Mouse (Mus musculus) forebrain, embryonic 13.5 days (tissue): ENCODE data around the gene Fam198b. TPM values are rescaled to one million over a fixed set of nuclear protein-coding genes. Genes with fewer than 3 reads are reported as not detected.

Experiments
- ATAC-seq: fragments of 200-750 bp; cut with Nextera tagmentation; 2 replicates; pipeline ENCODE4 v1.8.0; 2017
- H3K27ac ChIP-seq: fragments of 300-500 bp; sonication (generic); 2 replicates; pipeline ENCODE4 v1.5.1; 2015; ENCODE audit warnings: inconsistent platforms, mild to moderate bottlenecking, moderate library complexity
- H3K27me3 ChIP-seq: fragments of 300-500 bp; sonication (generic); 2 replicates; pipeline ENCODE4 v1.6.1; 2015; ENCODE audit warnings: mild to moderate bottlenecking, inconsistent platforms
- H3K36me3 ChIP-seq: fragments of 300-500 bp; sonication (generic); 2 replicates; pipeline ENCODE4 v1.6.1; 2015; ENCODE audit warnings: mild to moderate bottlenecking, inconsistent platforms; ENCODE audit not compliant: poor library complexity, severe bottlenecking
- H3K4me1 ChIP-seq: fragments of 300-500 bp; sonication (generic); 2 replicates; pipeline ENCODE4 v1.6.1; 2015; ENCODE audit warnings: inconsistent platforms
- H3K4me2 ChIP-seq: fragments of 300-500 bp; sonication (generic); 2 replicates; pipeline ENCODE4 v1.6.1; 2015; ENCODE audit warnings: inconsistent platforms, mild to moderate bottlenecking, moderate library complexity
- H3K4me3 ChIP-seq: fragments of 300-500 bp; sonication (generic); 2 replicates; pipeline ENCODE4 v1.5.1; 2015; ENCODE audit warnings: mild to moderate bottlenecking, inconsistent platforms
- H3K9ac ChIP-seq: fragments of 300-500 bp; sonication (generic); 2 replicates; pipeline ENCODE4 v1.6.1; 2015; ENCODE audit warnings: mild to moderate bottlenecking, inconsistent platforms
- H3K9me3 ChIP-seq: fragments of 300-500 bp; sonication (generic); replicated peaks from 2 replicates; pipeline ENCODE4 v1.6.1; 2016; ENCODE audit warnings: inconsistent platforms
- WGBS: fragments of 180-500 bp; shearing (Covaris S2); methylation state at CpG from one replicate; pipeline ENCODE4 v1.1.7; 2015; 5-methylcytosine and 5-hydroxymethylcytosine counted together
- polyA plus RNA-seq: library from polyadenylated mRNA; unstranded; fragments of >200 nt; fragmentation: Nextera tagmentation; extraction: Ambion mirVana; gene quantifications from 2 replicates; pipeline ENCODE4 v1.2.1, GENCODE M21; 2015

Fam198b gene
- polyA plus RNA-seq, 1 experiment from 2014 or later: 0.79 TPM

- no peaks in the 10 kb centered on the region for H3K27me3 ChIP-seq
- H3K4me2 ChIP-seq: no peak overlapping the region
- H3K4me1 ChIP-seq: peaks cover 14% of the 10 kb centered on the region; the same call in 1 of the 2 replicates
- H3K9ac ChIP-seq: no peak overlapping the region
- 0 out of 2 replicates have a peak, but pooled peaks have one; percentile 68 for ATAC-seq
- H3K9me3 ChIP-seq: no peaks in the 10 kb centered on the region
- H3K4me3 ChIP-seq: no peak overlapping the region
- no peak overlapping the region for H3K27ac ChIP-seq
- no peaks in the 10 kb centered on the region for H3K36me3 ChIP-seq
Observed at GRCm38 (mm10) chr3:79905397-79905796, 21.1 kb downstream of the Fam198b start.

GRCm38 (mm10) chr3:79906250-79907045 lies 22.1 kb downstream of the Fam198b start:
- no peaks in the 10 kb centered on the region for H3K27me3 ChIP-seq
- WGBS: 89% methylated on average over 5 of the region's 5 CpGs
- H3K27ac ChIP-seq: no peak overlapping the region
- ATAC-seq: no peak
- no peaks in the 10 kb centered on the region for H3K9me3 ChIP-seq
- H3K4me3 ChIP-seq: no peak overlapping the region
- no peaks in the 10 kb centered on the region for H3K36me3 ChIP-seq
- H3K4me2 ChIP-seq: no peak overlapping the region
- peaks cover 14% of the 10 kb centered on the region; the same call in 1 of the 2 replicates for H3K4me1 ChIP-seq
- H3K9ac ChIP-seq: no peak overlapping the region

DNA sequence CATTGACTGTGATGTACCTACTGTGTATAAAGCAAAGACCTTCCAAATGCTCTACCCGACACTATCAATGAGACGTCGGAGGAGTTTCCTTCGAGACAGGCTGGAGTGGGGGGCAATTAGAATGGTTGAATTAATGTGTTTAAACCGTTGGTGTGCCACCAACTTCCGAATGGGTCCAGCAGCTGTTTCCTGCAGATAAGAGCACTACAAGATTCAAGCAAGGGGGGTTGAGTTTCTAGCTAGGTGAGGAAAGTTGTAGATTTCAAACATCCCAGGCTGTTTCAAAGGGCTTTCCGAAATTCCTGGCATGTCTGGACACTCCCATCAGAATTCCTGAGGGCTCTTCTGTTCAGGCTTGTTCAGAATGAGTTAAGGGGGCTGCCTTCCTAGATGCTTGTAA lies 22.9 kb downstream of the Fam198b start:
- Histone ChIP-seq H3K9ac (no peak overlapping the region), H3K4me2 (no peak overlapping the region), H3K27ac (no peak overlapping the region), H3K4me1 (peaks cover 14% of the 10 kb centered on the region; the same call in 1 of the 2 replicates), H3K9me3 (no peaks in the 10 kb centered on the region), H3K36me3 (no peaks in the 10 kb centered on the region), H3K27me3 (no peaks in the 10 kb centered on the region), H3K4me3 (no peak overlapping the region)
- no peak for ATAC-seq
- 82% methylated on average over 7 of the region's 7 CpGs for WGBS

DNA sequence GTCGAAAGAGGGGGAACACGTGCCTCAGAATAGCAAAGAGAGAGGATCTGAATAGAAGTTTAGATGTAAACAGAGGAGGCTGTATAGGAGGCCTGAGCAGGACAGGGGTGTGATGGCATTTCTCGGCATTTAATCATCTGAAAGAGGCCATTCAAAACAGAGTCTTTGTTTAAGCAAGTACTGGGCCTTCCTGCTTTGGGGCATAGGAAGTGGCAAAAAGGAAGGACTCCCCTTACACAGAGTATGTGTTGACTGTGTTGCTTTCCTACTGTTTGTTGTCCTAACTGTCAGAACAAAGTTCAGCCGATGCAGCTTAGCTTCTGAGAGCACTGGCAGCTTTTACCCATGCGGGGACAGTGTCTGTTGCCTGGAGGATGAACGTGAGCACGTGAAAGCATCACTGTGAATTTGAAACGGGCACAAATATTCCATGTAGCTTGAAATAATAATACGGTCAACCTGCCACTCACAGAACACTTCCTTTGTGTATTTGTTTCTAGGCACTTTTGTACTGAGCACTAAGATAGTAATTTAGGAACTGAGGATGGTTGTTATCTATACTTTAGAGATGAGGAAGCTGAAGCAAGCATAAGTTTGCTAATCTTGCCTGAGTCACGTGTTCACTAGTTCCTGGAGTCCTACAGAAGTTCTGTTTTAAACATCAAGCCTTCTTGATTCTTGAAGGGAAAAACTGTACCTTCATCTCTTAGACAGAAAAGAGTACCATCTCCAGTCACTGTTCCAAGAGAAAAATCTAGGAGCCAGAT lies 26.2 kb downstream of the Fam198b start:
- WGBS: 51% methylated on average over 10 of the region's 10 CpGs
- Histone ChIP-seq H3K27me3 (no peaks in the 10 kb centered on the region), H3K36me3 (no peaks in the 10 kb centered on the region), H3K27ac (no peak overlapping the region), H3K4me1 (no peaks in the 10 kb centered on the region), H3K9me3 (no peaks in the 10 kb centered on the region), H3K4me3 (no peak overlapping the region), H3K9ac (no peak overlapping the region), H3K4me2 (no peak overlapping the region)
- ATAC-seq: no peak

GRCm38 (mm10) chr3:79911166-79911565 lies 26.8 kb downstream of the Fam198b start:
- no peak for ATAC-seq
- Histone ChIP-seq H3K27me3 (no peaks in the 10 kb centered on the region), H3K36me3 (no peaks in the 10 kb centered on the region), H3K9me3 (no peaks in the 10 kb centered on the region), H3K4me3 (no peak overlapping the region), H3K9ac (no peak overlapping the region), H3K27ac (no peak overlapping the region), H3K4me1 (no peaks in the 10 kb centered on the region), H3K4me2 (no peak overlapping the region)
- 94% methylated on average over 3 of the region's 3 CpGs for WGBS

DNA sequence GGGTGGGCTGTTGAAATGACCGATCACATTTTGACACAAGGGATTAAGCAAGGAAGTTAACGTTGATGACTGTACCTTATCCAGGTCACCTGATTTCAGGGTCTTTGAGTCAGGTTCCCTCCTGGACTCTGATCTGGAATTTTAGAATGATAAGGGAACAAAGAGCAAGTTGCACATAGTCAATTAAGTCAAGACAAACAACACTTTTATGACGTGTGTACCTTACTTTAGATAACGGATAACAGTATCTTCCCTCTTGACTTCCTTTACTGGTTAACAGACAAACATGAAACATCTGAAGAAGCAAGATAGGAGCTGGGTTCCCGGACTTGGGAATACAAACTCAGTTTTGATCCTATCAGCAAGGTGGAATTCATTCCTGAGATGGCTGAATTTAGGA lies 29.7 kb downstream of the Fam198b start:
- Histone ChIP-seq H3K27me3 (no peaks in the 10 kb centered on the region), H3K36me3 (no peaks in the 10 kb centered on the region), H3K9ac (no peak overlapping the region), H3K4me1 (no peaks in the 10 kb centered on the region), H3K9me3 (no peaks in the 10 kb centered on the region), H3K4me3 (no peak overlapping the region), H3K27ac (no peak overlapping the region), H3K4me2 (no peak overlapping the region)
- no peak for ATAC-seq
- 94% methylated on average over 5 of the region's 5 CpGs for WGBS

DNA sequence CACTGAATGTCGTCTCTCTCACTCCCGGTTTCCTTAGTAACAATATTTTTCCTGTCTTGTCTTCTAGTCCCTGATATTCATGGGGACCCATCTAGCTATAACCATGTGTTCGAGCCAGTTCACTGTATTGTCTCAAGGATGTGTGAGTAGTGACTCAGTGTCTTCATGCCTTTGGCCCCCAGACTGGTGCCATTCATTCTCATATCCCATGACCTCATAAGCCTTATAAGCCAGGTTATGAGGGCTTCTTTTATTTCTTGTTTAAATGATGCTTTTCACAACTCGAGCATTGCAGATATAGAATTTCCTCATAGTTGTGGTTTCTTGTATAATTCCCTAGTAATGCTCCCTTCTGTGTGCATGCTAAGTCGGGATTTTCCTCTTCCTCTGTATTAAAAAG lies 31.9 kb downstream of the Fam198b start:
- Histone ChIP-seq H3K36me3 (no peaks in the 10 kb centered on the region), H3K9me3 (no peaks in the 10 kb centered on the region), H3K27ac (no peak overlapping the region), H3K9ac (no peak overlapping the region), H3K4me1 (no peaks in the 10 kb centered on the region), H3K4me2 (no peak overlapping the region), H3K4me3 (no peak overlapping the region), H3K27me3 (no peaks in the 10 kb centered on the region)
- 86% methylated on average over 5 of the region's 5 CpGs for WGBS
- ATAC-seq: no peak

DNA sequence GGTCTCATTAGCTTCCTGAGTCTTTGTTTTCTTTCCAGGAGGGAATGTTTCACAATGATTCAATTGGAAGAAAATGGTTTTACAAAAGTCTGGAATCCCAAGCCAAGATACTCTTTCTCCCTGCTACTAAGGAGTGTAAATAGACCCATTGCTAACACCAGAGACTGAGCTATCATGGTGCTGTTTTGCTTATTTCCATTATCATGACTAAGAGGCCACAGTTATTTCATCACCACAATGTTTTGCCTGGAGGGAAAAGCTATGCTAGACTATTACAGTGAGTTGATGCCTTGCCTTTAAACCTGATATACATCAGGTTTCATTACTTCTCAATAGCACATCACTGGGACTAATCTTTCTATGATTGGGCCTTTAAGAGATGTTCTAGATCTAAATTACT lies 34.4 kb downstream of the Fam198b start:
- no peak overlapping the region for H3K9ac ChIP-seq
- H3K27me3 ChIP-seq: no peaks in the 10 kb centered on the region
- H3K9me3 ChIP-seq: no peaks in the 10 kb centered on the region
- no peak overlapping the region for H3K27ac ChIP-seq
- no peak overlapping the region for H3K4me2 ChIP-seq
- H3K4me3 ChIP-seq: no peak overlapping the region
- ATAC-seq: no peak
- no peaks in the 10 kb centered on the region for H3K4me1 ChIP-seq
- no peaks in the 10 kb centered on the region for H3K36me3 ChIP-seq

- no peaks in the 10 kb centered on the region for H3K36me3 ChIP-seq
- H3K9ac ChIP-seq: no peak overlapping the region
- H3K27ac ChIP-seq: no peak overlapping the region
- H3K4me2 ChIP-seq: no peak overlapping the region
- H3K4me1 ChIP-seq: no peaks in the 10 kb centered on the region
- H3K27me3 ChIP-seq: no peaks in the 10 kb centered on the region
- no peak overlapping the region for H3K4me3 ChIP-seq
- ATAC-seq: 0 out of 2 replicates have a peak, but pooled peaks have one; percentile 21
- WGBS: 66% methylated on average over 5 of the region's 5 CpGs
- no peaks in the 10 kb centered on the region for H3K9me3 ChIP-seq
Observed at GRCm38 (mm10) chr3:79925950-79926697, 41.8 kb downstream of the Fam198b start.

DNA sequence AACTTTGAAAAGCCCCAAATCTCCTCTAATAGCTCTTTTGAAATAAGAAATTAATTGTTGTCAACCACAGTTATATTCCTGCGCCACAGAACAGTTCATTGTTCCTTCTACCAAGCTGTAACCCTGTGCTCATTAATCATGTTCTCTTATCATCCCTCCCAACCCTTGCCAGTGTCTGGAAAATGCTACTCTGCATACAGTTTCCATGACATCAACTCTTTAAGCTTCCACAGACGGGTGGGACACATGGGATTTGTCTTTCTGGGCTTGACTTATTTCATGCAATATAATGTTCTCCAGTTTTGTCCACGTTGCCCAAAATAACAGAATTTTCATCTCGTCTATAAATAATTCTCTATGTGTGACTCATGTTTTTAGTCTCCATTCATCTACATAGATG lies 42.7 kb downstream of the Fam198b start:
- H3K9ac ChIP-seq: no peak overlapping the region
- H3K36me3 ChIP-seq: no peaks in the 10 kb centered on the region
- WGBS: 83% methylated on average over 4 of the region's 4 CpGs
- no peak overlapping the region for H3K4me2 ChIP-seq
- H3K27ac ChIP-seq: no peak overlapping the region
- no peaks in the 10 kb centered on the region for H3K9me3 ChIP-seq
- ATAC-seq: no peak
- no peaks in the 10 kb centered on the region for H3K4me1 ChIP-seq
- H3K4me3 ChIP-seq: no peak overlapping the region
- H3K27me3 ChIP-seq: no peaks in the 10 kb centered on the region

GRCm38 (mm10) chr3:79928409-79928808 lies 44.1 kb downstream of the Fam198b start:
- 87% methylated on average over 5 of the region's 5 CpGs for WGBS
- Histone ChIP-seq H3K4me3 (no peak overlapping the region), H3K9ac (no peak overlapping the region), H3K27me3 (no peaks in the 10 kb centered on the region), H3K36me3 (no peaks in the 10 kb centered on the region), H3K4me1 (no peaks in the 10 kb centered on the region), H3K27ac (no peak overlapping the region), H3K9me3 (no peaks in the 10 kb centered on the region), H3K4me2 (no peak overlapping the region)
- ATAC-seq: no peak

DNA sequence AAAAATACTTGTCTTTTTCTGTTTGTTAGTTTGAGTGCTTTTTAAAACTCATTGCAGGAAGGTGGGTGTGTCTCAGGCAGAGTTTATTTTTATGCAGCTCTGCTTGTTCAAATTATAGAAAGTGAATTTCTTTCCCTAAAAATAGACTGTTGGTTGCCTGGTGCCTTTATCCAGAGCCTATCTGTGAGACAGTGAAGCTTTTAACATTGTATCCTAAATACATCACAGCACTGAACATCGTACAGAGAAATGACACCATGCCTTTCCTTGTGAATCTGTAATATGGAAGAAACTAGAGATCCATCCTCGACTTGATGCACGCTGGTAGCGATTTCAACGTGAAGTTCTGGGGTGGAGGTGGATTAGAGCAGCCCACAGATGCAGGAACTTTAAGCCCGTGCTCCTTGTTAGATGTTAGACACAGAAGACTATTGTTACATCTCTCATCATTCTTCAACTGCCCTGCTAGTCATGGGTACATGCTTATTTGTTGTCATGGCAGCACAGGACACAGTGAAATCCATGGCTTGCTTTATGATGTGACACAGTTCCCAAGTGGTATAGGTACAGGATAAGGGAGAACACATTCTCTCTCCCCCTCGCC lies 45.9 kb downstream of the Fam198b start:
- Histone ChIP-seq H3K27me3 (no peaks in the 10 kb centered on the region), H3K27ac (no peak overlapping the region), H3K4me2 (no peak overlapping the region), H3K9me3 (no peaks in the 10 kb centered on the region), H3K4me1 (no peaks in the 10 kb centered on the region), H3K4me3 (no peak overlapping the region), H3K36me3 (no peaks in the 10 kb centered on the region), H3K9ac (no peak overlapping the region)
- ATAC-seq: peak; percentile 75; the same call in 1 of the 2 replicates
- WGBS: 45% methylated on average over 6 of the region's 7 CpGs
